Mouse (Mus musculus) kidney, adult 9 months (tissue): ENCODE measurements around the gene Epn2.

Source experiments
- DNase-seq: peaks from one replicate; pipeline ENCODE4 v3.0.0; 2022

Gene Epn2

GRCm38 (mm10) chr11:61536952-61537351 lies 42.5 kb downstream of the Epn2 start:
- no peak for DNase-seq

DNA sequence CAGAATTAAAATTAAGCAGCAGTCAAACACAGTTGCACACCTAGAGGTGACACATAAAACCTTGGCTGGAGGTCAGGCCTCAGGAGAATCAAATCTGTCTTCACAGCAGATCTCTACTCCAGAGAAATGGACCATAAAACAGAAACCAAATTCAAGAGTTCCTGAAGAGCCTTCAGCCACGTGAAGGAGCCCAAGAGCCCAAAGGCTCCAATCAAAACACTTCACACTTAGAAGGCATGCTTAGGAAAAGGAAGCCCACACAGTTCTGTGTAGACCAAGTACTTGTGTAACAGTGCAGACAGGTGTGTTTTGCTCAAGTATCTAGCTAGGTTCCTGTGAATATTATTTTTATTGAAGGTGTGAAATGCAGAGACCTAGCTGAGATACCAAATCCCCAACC lies 44.0 kb downstream of the Epn2 start:
- no peak for DNase-seq

- DNase-seq, result peak; percentile 72
These were observed 45.9 kb downstream of the Epn2 start for GRCm38 (mm10) chr11:61533571-61533970.

DNA sequence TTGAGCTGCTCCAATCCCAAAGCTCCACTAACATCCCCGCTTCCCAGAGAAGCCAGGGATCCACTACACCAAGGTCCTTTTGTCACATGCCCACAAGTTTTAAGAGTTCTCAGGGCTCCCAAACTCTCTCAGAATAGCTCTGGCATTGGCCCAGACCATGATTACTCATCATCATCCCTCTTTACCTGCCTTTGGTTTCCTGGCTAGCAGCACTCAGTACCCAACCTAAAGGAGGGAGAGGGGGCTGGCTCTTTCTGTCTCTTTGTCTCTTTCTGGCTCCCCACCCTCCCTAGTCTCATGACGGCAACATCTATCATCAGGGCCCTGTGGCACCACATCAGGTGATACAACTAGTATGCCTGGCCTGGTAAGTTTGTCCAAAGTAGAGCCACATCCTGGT lies 46.7 kb downstream of the Epn2 start:
- peak; percentile 51 for DNase-seq

DNA sequence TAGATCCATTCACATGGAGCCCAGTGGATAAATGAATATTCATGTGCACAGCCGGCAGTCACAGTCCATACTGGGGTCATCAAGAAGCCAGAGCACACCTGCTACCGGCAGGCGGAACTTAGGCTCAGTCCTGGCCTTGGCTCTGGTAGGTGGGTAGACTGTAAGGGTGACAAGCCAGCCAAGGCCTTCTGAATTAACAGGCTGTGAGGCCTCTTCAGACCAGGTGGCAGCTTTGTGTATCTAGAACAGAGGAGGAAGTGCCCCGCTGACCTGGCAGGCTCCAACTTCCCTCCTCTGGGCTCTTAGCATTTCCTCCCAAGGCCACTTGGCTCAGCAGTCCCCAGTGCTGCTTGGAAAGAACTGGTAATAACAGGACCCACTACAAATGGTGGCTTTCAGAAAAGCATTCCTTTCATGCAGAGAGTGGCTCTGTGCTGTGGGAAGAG lies 50.2 kb downstream of the Epn2 start:
- DNase-seq, result peak; percentile 60

DNA sequence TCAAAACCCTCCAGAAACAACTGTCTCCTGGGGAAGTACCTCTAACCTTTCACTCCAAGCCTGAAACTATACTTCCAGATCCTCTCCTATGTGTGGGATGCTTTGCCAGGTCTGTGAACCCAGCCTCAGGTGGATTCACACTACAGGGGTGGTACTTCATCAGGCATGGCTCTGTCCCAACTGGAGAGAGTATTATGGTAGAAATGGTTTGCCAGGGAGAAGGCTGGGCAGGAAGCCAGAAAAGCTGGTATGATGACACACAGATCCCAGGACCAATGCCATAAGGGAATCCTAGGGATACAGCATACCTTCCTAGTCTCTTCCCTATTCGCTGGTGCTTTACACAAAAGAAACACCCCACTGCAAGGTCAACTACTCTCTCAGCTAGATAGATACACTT lies 52.6 kb downstream of the Epn2 start:
- no peak for DNase-seq

DNA sequence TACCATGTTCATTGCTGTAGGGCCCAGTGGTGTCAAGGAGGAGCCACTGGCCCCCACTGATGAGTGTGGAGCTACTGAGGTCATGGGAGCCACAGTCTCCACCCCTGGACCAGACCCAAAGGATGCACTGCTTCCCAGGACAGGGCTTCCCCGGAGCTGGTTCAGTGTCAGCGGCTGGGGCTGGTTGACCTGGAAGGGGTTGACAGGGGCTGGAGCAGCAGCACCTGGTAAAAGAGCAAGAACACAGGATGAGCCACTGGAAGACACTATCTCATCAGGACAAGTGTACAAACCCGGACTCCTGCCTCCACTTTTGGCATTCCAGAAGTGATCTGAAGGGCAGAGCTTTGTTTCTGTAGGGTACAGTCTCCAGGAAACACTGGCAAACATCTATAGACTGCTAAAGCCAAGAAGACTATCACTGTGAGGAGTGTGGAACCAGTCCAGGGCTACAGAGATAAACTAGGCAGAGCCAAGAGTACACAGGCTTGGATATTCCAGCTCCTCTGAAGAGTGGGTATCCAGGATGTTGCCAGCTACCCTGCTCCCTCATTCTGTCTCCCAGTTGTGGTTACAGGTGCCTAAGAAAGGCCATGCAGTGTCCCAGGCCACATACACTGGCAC lies 59.9 kb downstream of the Epn2 start:
- no peak for DNase-seq

GRCm38 (mm10) chr11:61518871-61519270 lies 60.6 kb downstream of the Epn2 start:
- DNase-seq, result no peak

- DNase-seq, result no peak
These were observed 61.5 kb downstream of the Epn2 start for GRCm38 (mm10) chr11:61517971-61518370.

DNA sequence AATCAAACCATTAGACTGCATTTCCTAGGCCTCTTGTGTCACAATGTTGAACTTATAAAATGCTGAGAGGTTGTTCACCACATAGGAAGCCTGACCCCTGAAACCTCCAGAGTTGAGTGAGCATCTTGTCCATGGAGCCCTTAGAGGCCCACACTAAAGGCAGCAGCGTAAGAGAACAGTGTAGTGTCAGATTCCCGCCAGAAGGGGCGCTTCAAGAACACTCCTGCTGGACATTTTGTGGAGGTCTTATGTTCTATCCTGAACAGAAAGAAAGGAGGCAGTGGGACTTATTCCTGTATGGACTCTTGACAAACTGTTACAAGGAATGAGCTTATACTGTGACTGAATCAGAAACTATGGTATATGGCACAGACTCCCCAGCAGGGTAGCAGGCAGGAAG lies 64.5 kb downstream of the Epn2 start:
- DNase-seq, result peak; percentile 63

DNA sequence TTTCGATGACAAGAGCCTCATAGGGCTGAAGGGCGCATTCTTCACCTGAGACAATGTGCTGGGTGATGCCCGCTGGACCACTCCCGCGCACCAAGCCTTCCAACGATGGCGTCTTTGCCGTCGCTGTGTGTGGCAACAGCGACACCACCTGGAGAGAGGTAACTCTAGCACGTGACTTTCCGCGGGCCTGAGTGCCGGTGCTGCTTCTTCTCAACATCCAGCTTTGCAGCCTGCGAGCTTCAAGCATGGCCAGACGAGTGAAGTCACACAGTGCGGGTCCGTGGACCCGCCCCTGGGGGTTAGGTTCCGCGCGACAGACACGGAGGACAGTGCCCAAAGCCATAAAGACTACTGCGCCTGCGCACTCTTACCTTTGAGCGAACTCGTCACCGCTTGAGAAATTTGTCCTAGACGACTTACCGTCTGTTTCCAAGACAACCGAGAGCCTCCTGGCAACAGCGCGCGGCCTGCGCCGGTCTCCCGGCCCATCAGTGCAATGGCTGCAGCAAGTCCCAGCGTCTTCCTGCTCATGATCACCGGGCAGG lies 74.7 kb downstream of the Epn2 start, which contains the start of gene B9d1:
B9d1 (plus strand) TSS at position 432 of the 545 bp plus-strand sequence.
- DNase-seq, result peak; percentile 98

- DNase-seq, result no peak
These were observed 75.6 kb downstream of the Epn2 start for GRCm38 (mm10) chr11:61503933-61504332.

DNA sequence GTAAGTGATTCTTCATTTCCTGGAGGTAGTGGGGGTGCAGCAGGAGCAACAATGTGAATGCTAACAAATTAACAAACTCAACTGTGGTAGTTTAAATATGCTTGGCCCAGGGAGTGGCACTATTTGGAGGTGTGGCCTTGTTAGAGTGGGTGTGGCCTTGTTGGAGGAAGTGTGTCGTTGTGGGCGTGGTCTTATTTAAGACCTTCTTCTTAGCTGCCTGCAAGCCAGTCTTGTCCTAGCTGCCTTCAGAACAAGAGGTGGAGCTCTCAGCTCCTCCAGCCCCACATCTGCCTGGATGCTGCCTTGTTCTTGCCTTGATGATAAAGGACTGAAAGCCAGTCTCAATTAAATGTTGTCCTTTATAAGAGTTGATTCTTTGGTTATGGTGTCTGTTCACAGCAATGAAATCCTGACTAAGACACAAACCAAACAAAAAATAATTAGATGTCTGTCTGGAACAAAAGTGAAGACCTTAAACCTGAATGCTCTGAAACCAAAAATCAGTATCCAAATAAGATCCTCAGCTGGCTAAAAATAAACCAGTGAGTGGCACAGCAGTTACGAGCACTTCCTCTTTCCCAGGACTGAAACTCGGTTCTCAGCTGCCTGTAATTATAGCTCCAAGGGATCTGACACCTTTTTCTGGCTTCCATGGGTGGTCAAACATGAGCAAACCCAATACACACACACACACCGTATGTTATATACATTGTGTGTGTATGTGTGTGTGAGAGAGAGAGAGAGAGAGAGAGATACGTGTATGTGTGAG lies 80.6 kb downstream of the Epn2 start:
- no peak for DNase-seq

- no peak for DNase-seq
These were observed 82.0 kb downstream of the Epn2 start for GRCm38 (mm10) chr11:61497490-61497889.

DNA sequence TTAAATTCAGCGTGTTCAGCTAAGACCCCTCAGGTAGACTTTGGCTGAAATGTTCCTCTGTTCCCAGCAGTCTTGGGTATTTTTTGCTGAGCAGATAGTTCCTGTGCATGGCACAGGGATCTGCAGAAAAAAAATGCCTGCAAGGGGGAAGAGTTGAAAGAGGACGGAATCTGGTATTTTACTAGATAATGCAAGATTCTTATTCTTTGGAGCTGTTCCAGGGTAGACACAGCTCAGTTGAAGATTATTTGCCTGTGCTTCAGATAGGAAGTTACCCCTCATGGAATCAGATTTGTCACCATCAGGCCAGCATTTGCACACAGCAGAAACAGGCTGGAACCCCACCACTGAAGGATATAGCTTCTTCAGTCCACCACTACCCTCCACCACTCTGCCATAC lies 84.0 kb downstream of the Epn2 start:
- DNase-seq, result no peak

GRCm38 (mm10) chr11:61494129-61494997 lies 85.1 kb downstream of the Epn2 start, which contains the start of gene Mapk7:
Gene Mapk7 (minus strand): TSS chr11:61494406.
- DNase-seq, result peak; percentile 97

DNA sequence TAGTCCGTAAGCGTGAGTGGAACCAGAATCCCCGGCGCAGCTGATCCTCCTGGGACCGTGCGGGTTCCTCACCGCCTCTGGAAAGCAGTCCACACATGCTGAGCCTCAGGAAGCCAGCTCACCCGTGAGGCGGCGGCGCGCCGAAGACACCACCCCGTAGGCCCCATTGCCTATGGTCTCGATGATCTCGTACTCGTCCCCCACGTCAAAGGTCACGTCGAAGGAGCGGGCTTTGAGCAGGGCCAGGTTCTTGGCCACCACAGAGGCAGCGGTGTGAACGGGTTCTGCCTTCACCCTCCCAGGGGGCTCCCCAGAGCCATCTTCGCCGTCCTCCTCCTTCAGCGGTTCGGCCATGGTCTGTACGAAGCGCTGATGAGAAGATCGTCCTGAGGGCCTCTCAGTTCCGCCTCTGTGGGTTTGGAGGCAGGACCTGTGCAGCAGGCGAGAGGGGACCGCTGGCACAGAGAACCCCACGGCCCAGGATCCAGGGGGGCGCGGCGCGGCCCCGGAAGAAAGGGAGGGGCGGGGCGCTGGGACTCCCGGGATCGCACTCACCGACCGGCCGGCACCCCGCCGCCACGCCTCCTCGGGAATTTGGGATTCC lies 85.9 kb downstream of the Epn2 start:
- peak; percentile 34 for DNase-seq

GRCm38 (mm10) chr11:61492749-61493401 lies 86.6 kb downstream of the Epn2 start:
- DNase-seq, result no peak

DNA sequence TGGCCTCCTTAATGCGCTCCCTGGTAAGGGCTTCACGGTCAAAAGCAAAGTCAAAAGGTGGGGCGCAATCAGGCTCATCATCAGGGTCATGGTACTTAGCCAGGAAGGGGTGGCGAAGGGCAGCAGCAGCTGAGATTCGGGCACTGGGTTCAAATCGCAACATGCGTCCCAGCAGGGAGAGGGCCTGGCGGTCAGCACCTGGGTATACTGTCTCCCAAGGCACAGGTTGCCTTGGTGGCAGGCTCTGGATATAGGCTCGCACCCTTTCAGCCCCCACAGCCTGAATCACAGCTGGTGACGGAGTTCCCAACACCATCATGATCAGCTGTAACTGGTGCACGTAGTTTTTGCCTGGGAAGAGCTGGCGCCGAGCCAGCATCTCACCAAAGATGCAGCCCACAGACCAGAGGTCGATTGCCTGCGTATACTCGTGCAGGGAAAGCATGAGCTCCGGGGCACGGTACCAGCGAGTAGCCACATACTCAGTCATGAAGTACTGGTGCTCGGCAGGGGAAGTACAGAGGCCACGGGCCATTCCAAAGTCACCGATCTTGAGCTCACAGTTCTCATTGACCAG lies 88.5 kb downstream of the Epn2 start:
- no peak for DNase-seq

DNA sequence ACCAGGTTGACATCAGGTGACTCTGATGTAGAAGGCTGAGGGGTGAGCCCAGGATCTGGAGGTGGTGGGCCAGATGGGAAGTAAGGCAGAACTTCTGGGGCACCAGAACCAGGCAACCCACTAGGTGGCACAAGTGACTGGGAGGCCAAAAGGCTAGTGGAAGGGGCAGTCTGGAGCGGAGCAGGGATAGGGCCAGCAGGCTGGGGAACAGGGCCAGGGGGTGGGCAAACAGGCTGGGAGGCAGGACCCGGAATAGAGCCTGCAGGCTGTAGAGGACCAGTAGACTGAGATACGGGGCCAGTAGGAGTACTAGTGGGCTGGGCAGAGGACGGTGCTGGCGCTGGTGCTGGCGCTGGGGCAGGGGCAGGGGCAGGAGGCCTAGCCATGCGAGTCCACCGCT lies 89.6 kb downstream of the Epn2 start:
- no peak for DNase-seq

DNA sequence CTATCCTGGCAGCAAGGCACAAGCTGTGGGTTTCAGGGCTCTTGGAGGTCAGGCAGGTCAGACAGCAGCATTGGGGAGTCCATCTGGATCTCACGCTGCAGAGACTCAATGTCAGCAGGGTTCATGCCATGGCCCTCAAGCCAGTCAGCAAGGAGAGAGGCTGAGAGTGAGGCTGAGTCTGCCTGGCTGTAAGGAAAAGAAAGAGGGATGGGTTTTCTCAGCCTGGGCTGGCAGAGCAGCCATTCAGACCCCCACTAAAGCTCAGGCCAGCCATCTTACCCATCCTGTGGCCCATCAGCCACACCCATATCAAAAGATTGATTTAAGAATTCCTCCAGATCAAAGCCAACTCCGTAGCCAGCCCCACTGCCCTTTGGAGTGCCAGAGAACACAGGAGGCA lies 90.4 kb downstream of the Epn2 start:
- no peak for DNase-seq

DNA sequence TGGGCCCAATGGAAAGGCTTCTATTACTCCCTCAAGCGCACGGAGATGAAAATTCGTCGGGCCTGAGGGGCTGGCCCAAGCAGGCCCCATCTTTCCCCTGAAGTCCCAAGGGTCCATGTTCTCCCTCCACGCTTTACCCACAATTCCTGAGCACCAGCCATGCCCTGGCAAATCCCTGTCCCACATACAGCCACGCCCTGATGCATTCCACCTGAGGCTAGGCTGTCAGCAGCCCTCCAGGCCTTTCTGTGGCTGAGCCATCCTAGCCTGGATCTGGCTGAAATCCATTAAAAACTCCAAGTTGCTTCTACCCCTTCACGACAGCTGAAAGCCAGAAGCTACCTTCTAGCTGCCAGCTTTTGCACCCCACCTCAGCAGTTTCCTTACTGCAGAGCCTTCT lies 91.6 kb downstream of the Epn2 start:
- no peak for DNase-seq
